ENCODE assay signal across 26 mouse cellular contexts in genomic region chr19:4033298-4033697, GRCm38 (mm10). TPM values are rescaled to one million over a fixed set of nuclear protein-coding genes. Genes with fewer than 3 reads are reported as not detected.
DNase-seq lines count a peak whose midpoint lies in the region; ATAC-seq and TF ChIP-seq lines count a peak whose summit lies in the region.
"Had no signal": no experiment of that assay in that cellular context is flagged by ENCODE, and none has a peak within 500 bp of the region (broad histone marks: within the 10 kb centered on the region; RNA-seq: fewer than 3 reads in every experiment).

No protein-coding gene starts in this region.

- peak overlapping the region; percentile 54; the same call in 1 of the 2 replicates for H3K27ac ChIP-seq in intestine, embryonic 15.5 days
- peak overlapping the region; percentile 57; the same call in 1 of the 2 replicates for H3K27ac ChIP-seq in intestine, postnatal 0 days (ENCODE audit: low read depth, low read length)
- peak overlapping the region; percentile 67 for H3K27ac ChIP-seq in liver, adult 2 months (replicated peaks; ENCODE audit: insufficient read depth, low read depth, low read length)
- peak overlapping the region; percentile 96 for H3K27ac ChIP-seq in small intestine, adult 2 months (ENCODE audit: insufficient read depth, low read depth, low read length)
- H3K27ac ChIP-seq in midbrain, embryonic 15.5 days, result no peak overlapping the region
- no peak overlapping the region for H3K27ac ChIP-seq in midbrain, embryonic 14.5 days (replicated peaks; ENCODE audit: low read depth, low read length)
- H3K27ac ChIP-seq: heart, embryonic 10.5 days; hindbrain, embryonic 10.5 days; hindbrain, postnatal 0 days; liver, embryonic 14.5 days had no signal

- no peaks in the 10 kb centered on the region for H3K9me3 ChIP-seq in intestine, embryonic 15.5 days
- no peaks in the 10 kb centered on the region for H3K9me3 ChIP-seq in intestine, postnatal 0 days (ENCODE audit: control insufficient read depth)
- H3K9me3 ChIP-seq in midbrain, embryonic 15.5 days, result no peaks in the 10 kb centered on the region
- H3K9me3 ChIP-seq in midbrain, embryonic 14.5 days (ENCODE audit: control insufficient read depth, low read length), result no peaks in the 10 kb centered on the region
- H3K9me3 ChIP-seq: heart, embryonic 10.5 days; hindbrain, embryonic 10.5 days had no signal

- peaks cover 23% of the 10 kb centered on the region for H3K4me1 ChIP-seq in intestine, embryonic 15.5 days (replicated peaks)
- 0 out of 2 replicates have a peak, but pooled peaks cover 3% of the 10 kb centered on the region for H3K4me1 ChIP-seq in intestine, postnatal 0 days (replicated peaks; ENCODE audit: control insufficient read depth, insufficient read depth, low read length)
- H3K4me1 ChIP-seq in liver, adult 2 months (ENCODE audit: control insufficient read depth, insufficient read depth, low read length), result peaks cover 12% of the 10 kb centered on the region; the same call in 1 of the 2 replicates
- H3K4me1 ChIP-seq in small intestine, adult 2 months (ENCODE audit: control insufficient read depth, insufficient read depth, insufficient read length, low read length), result peaks cover 24% of the 10 kb centered on the region
- H3K4me1 ChIP-seq in midbrain, embryonic 15.5 days, result peaks cover 17% of the 10 kb centered on the region
- 0 out of 2 replicates have a peak, but pooled peaks cover 4% of the 10 kb centered on the region for H3K4me1 ChIP-seq in midbrain, embryonic 14.5 days (ENCODE audit: control insufficient read depth, insufficient read depth, low read length)

- H3K9ac ChIP-seq in intestine, embryonic 15.5 days, result no peak overlapping the region
- no peak overlapping the region for H3K9ac ChIP-seq in intestine, postnatal 0 days (ENCODE audit: low read depth, low read length)
- H3K9ac ChIP-seq in liver, adult 2 months (ENCODE audit: low read depth, low read length), result no peak overlapping the region
- H3K9ac ChIP-seq in midbrain, embryonic 15.5 days, result no peak overlapping the region
- no peak overlapping the region for H3K9ac ChIP-seq in midbrain, embryonic 14.5 days (replicated peaks; ENCODE audit: low read length)
- H3K9ac ChIP-seq: liver, embryonic 14.5 days had no signal

- no peaks in the 10 kb centered on the region for H3K36me3 ChIP-seq in intestine, embryonic 15.5 days
- H3K36me3 ChIP-seq in intestine, postnatal 0 days (ENCODE audit: control insufficient read depth, insufficient read depth), result no peaks in the 10 kb centered on the region
- peaks cover 4% of the 10 kb centered on the region; the same call in 1 of the 2 replicates for H3K36me3 ChIP-seq in liver, adult 2 months (ENCODE audit: control insufficient read depth, insufficient read depth, low read length)
- H3K36me3 ChIP-seq in small intestine, adult 2 months (ENCODE audit: control insufficient read depth, insufficient read depth, low read length), result peaks cover 6% of the 10 kb centered on the region
- 0 out of 2 replicates have a peak, but pooled peaks cover 4% of the 10 kb centered on the region for H3K36me3 ChIP-seq in midbrain, embryonic 15.5 days (replicated peaks)
- no peaks in the 10 kb centered on the region for H3K36me3 ChIP-seq in midbrain, embryonic 14.5 days (ENCODE audit: control insufficient read depth, insufficient read depth, low read length)

- TF ChIP-seq POLR2A in liver, adult 2 months (IDR thresholded peaks at IDR 0.05; ENCODE audit: extremely low read depth, insufficient read depth, low read length), result no peak
- no peak for TF ChIP-seq POLR2A in small intestine, adult 2 months (IDR thresholded peaks at IDR 0.05; ENCODE audit: low read depth, low read length)

- no peaks in the 10 kb centered on the region for H3K27me3 ChIP-seq in intestine, embryonic 15.5 days (replicated peaks)
- H3K27me3 ChIP-seq in intestine, postnatal 0 days (replicated peaks; ENCODE audit: control insufficient read depth, insufficient read depth, low read length), result no peaks in the 10 kb centered on the region
- H3K27me3 ChIP-seq in liver, adult 2 months (ENCODE audit: control insufficient read depth, insufficient read depth, low read length), result no peaks in the 10 kb centered on the region
- no peaks in the 10 kb centered on the region for H3K27me3 ChIP-seq in small intestine, adult 2 months (ENCODE audit: control insufficient read depth, insufficient read depth, low read length)
- no peaks in the 10 kb centered on the region for H3K27me3 ChIP-seq in midbrain, embryonic 15.5 days (replicated peaks)
- H3K27me3 ChIP-seq in midbrain, embryonic 14.5 days (ENCODE audit: control insufficient read depth, insufficient read depth, low read length), result no peaks in the 10 kb centered on the region

- DNase-seq in liver, adult 2 months (ENCODE audit: extremely low read depth, low read depth, low spot score), result peak; percentile 95
- DNase-seq in adrenal gland, postnatal 4 days (ENCODE audit: low spot score in 2 of 2), result no peak
- DNase-seq in heart, adult 9 months (ENCODE audit: low spot score in 2 of 2), result no peak
- no peak for DNase-seq in midbrain, embryonic 14.5 days
- DNase-seq: adrenal gland, postnatal 10 days; cerebellum, adult 11 months; cerebellum, postnatal 14 days; embryo, embryonic 11 days; gastrocnemius, postnatal 36 days; layer of hippocampus, postnatal 36 days; right cerebral cortex, postnatal 25 days; thymus, postnatal 4 days had no signal

- ATAC-seq in intestine, embryonic 15.5 days, result peak; percentile 63
- peak; percentile 35; the same call in 1 of the 2 replicates for ATAC-seq in intestine, postnatal 0 days
- ATAC-seq in midbrain, embryonic 15.5 days (replicated peaks), result no peak
- ATAC-seq in midbrain, embryonic 14.5 days (ENCODE audit: low FRiP score, low TSS enrichment), result no peak
- ATAC-seq: forebrain, embryonic 16.5 days; hindbrain, postnatal 0 days had no signal

- H3K4me3 ChIP-seq in intestine, embryonic 15.5 days (replicated peaks), result no peak overlapping the region
- H3K4me3 ChIP-seq in intestine, postnatal 0 days (ENCODE audit: low read depth, low read length), result no peak overlapping the region
- H3K4me3 ChIP-seq in liver, adult 2 months (ENCODE audit: insufficient read depth, low read depth, low read length), result no peak overlapping the region
- H3K4me3 ChIP-seq in small intestine, adult 2 months (ENCODE audit: low read depth, low read length), result no peak overlapping the region
- no peak overlapping the region for H3K4me3 ChIP-seq in midbrain, embryonic 15.5 days
- H3K4me3 ChIP-seq in midbrain, embryonic 14.5 days (replicated peaks; ENCODE audit: low read depth, low read length), result no peak overlapping the region
- H3K4me3 ChIP-seq: heart, embryonic 10.5 days; hindbrain, embryonic 10.5 days had no signal

- H3K4me2 ChIP-seq in intestine, embryonic 15.5 days (replicated peaks), result peak overlapping the region; percentile 19; the same call in 1 of the 2 replicates
- no peak overlapping the region; the same call in 1 of the 2 replicates for H3K4me2 ChIP-seq in intestine, postnatal 0 days (replicated peaks; ENCODE audit: low read depth)
- H3K4me2 ChIP-seq in midbrain, embryonic 15.5 days, result no peak overlapping the region
- H3K4me2 ChIP-seq in midbrain, embryonic 14.5 days (ENCODE audit: low read length), result no peak overlapping the region

- H3K79me2 ChIP-seq in liver, adult 2 months (ENCODE audit: control insufficient read depth, insufficient read depth, low read length), result no peaks in the 10 kb centered on the region

- WGBS in intestine, embryonic 15.5 days, result 67% methylated on average over 3 of the region's 3 CpGs
- 28% methylated on average over 3 of the region's 3 CpGs for WGBS in intestine, postnatal 0 days
- 12% methylated on average over 3 of the region's 3 CpGs for WGBS in liver, adult 2 months
- 25% methylated on average over 3 of the region's 3 CpGs for WGBS in small intestine, adult 2 months
- 86% methylated on average over 3 of the region's 3 CpGs for WGBS in midbrain, embryonic 15.5 days
- WGBS in midbrain, embryonic 14.5 days, result 85% methylated on average over 3 of the region's 3 CpGs

- no peak for TF ChIP-seq CTCF in intestine, postnatal 0 days (IDR thresholded peaks at IDR 0.05; ENCODE audit: low read depth)
- TF ChIP-seq CTCF in liver, adult 2 months (IDR thresholded peaks at IDR 0.05; ENCODE audit: low read depth, low read length), result no peak
- TF ChIP-seq CTCF in small intestine, adult 2 months (IDR thresholded peaks at IDR 0.05; ENCODE audit: extremely low read depth, insufficient read length, insufficient replicate concordance, low read depth, low read length), result no peak

RNA-seq across cellular contexts. Expression of gene Gstp1, which starts 4.5 kb away (rescaled TPM):
- polyA plus RNA-seq in intestine, embryonic 15.5 days (2015; fragmentation: Nextera tagmentation; extraction: Ambion mirVana), result 973 and 1,014 TPM in 2 replicates
- 746 and 756 TPM in 2 replicates for polyA plus RNA-seq in intestine, postnatal 0 days (2015; fragmentation: Nextera tagmentation; extraction: Ambion mirVana)
- 456 and 810 TPM in 2 replicates for total RNA-seq in liver, adult 2 months (2014; rRNA removed)
- 965 and 1,374 TPM in 2 replicates for polyA plus RNA-seq in liver, adult 2 months (2012; rRNA removed)
- polyA plus RNA-seq in small intestine, adult 2 months (2012; rRNA removed), result 798 and 1,214 TPM in 2 replicates
- 513 and 520 TPM in 2 replicates for polyA plus RNA-seq in midbrain, embryonic 15.5 days (2015; fragmentation: Nextera tagmentation; extraction: Ambion mirVana)
- 100 to 1,000 TPM; 258 to 283 TPM for total RNA-seq in adrenal gland, postnatal 4 days (2021)
- polyA plus RNA-seq in midbrain, embryonic 14.5 days (2014; fragmentation: Nextera tagmentation; extraction: Ambion mirVana), result 397 and 514 TPM in 2 replicates

RNA-seq across cellular contexts. Expression of gene Gstp2, which starts 12.5 kb away (rescaled TPM):
- polyA plus RNA-seq in intestine, embryonic 15.5 days (2015; fragmentation: Nextera tagmentation; extraction: Ambion mirVana), result 24.3 and 35.8 TPM in 2 replicates
- 151 and 182 TPM in 2 replicates for polyA plus RNA-seq in intestine, postnatal 0 days (2015; fragmentation: Nextera tagmentation; extraction: Ambion mirVana)
- total RNA-seq in liver, adult 2 months (2014; rRNA removed), result 4.1 and 7.9 TPM in 2 replicates
- 4.4 and 9.2 TPM in 2 replicates for polyA plus RNA-seq in liver, adult 2 months (2012; rRNA removed)
- polyA plus RNA-seq in small intestine, adult 2 months (2012; rRNA removed), result 231 and 289 TPM in 2 replicates
- 2.7 and 5.6 TPM in 2 replicates for polyA plus RNA-seq in midbrain, embryonic 15.5 days (2015; fragmentation: Nextera tagmentation; extraction: Ambion mirVana)
- total RNA-seq in adrenal gland, postnatal 4 days (2021), result 10 to 100 TPM; 52.6 to 68.8 TPM
- polyA plus RNA-seq in midbrain, embryonic 14.5 days (2014; fragmentation: Nextera tagmentation; extraction: Ambion mirVana), result 1.9 TPM in 1 of 2 replicates, not detected in the other
- total RNA-seq: megakaryocyte-erythroid progenitor cell, adult 5-6 weeks had no signal

RNA-seq across cellular contexts. Expression of gene Ndufv1, which starts 20.7 kb away (rescaled TPM):
- 241 and 274 TPM in 2 replicates for polyA plus RNA-seq in intestine, embryonic 15.5 days (2015; fragmentation: Nextera tagmentation; extraction: Ambion mirVana)
- 244 and 255 TPM in 2 replicates for polyA plus RNA-seq in intestine, postnatal 0 days (2015; fragmentation: Nextera tagmentation; extraction: Ambion mirVana)
- total RNA-seq in liver, adult 2 months (2014; rRNA removed), result 189 and 197 TPM in 2 replicates
- polyA plus RNA-seq in liver, adult 2 months (2012; rRNA removed), result 239 and 251 TPM in 2 replicates
- 92.8 and 170 TPM in 2 replicates for polyA plus RNA-seq in small intestine, adult 2 months (2012; rRNA removed)
- polyA plus RNA-seq in midbrain, embryonic 15.5 days (2015; fragmentation: Nextera tagmentation; extraction: Ambion mirVana), result 229 and 239 TPM in 2 replicates
- 100 to 1,000 TPM; 253 to 283 TPM for total RNA-seq in adrenal gland, postnatal 4 days (2021)
- polyA plus RNA-seq in midbrain, embryonic 14.5 days (2014; fragmentation: Nextera tagmentation; extraction: Ambion mirVana), result 223 and 231 TPM in 2 replicates

RNA-seq across cellular contexts. Expression of gene Gstp3, which starts 26.1 kb away (rescaled TPM):
- 6.9 and 9.2 TPM in 2 replicates for polyA plus RNA-seq in intestine, embryonic 15.5 days (2015; fragmentation: Nextera tagmentation; extraction: Ambion mirVana)
- 68.7 and 72.6 TPM in 2 replicates for polyA plus RNA-seq in intestine, postnatal 0 days (2015; fragmentation: Nextera tagmentation; extraction: Ambion mirVana)
- 21.5 and 28.1 TPM in 2 replicates for total RNA-seq in liver, adult 2 months (2014; rRNA removed)
- polyA plus RNA-seq in liver, adult 2 months (2012; rRNA removed), result 54.3 and 66.1 TPM in 2 replicates
- 11.8 and 15.0 TPM in 2 replicates for polyA plus RNA-seq in small intestine, adult 2 months (2012; rRNA removed)
- not detected in 2 replicates for polyA plus RNA-seq in midbrain, embryonic 15.5 days (2015; fragmentation: Nextera tagmentation; extraction: Ambion mirVana)
- 10 to 100 TPM in 1 of 2 experiments, 1 to 10 TPM in 1; 1.9 to 37.5 TPM for total RNA-seq in adrenal gland, postnatal 4 days (2021)
- not detected in 2 replicates for polyA plus RNA-seq in midbrain, embryonic 14.5 days (2014; fragmentation: Nextera tagmentation; extraction: Ambion mirVana)
- total RNA-seq: gastrocnemius, postnatal 36 days; hindbrain, postnatal 0 days; layer of hippocampus, adult 18-20 months; layer of hippocampus, postnatal 36 days; left cerebral cortex, postnatal 36 days had no signal
- polyA plus RNA-seq: brain, embryonic 14.5 days; forebrain, embryonic 16.5 days; heart, embryonic 10.5 days; heart, postnatal 0 days; hindbrain, embryonic 10.5 days; hindbrain, postnatal 0 days had no signal

RNA-seq across cellular contexts. Expression of gene Doc2g, which starts 30.2 kb away (rescaled TPM):
- polyA plus RNA-seq in intestine, embryonic 15.5 days (2015; fragmentation: Nextera tagmentation; extraction: Ambion mirVana), result 2.8 and 3.8 TPM in 2 replicates
- polyA plus RNA-seq in intestine, postnatal 0 days (2015; fragmentation: Nextera tagmentation; extraction: Ambion mirVana), result 0.64 and 0.89 TPM in 2 replicates
- total RNA-seq in liver, adult 2 months (2014; rRNA removed), result 0.74 and 0.87 TPM in 2 replicates
- 2.3 and 4.9 TPM in 2 replicates for polyA plus RNA-seq in liver, adult 2 months (2012; rRNA removed)
- 5.1 and 8.2 TPM in 2 replicates for polyA plus RNA-seq in small intestine, adult 2 months (2012; rRNA removed)
- 8.4 and 12.1 TPM in 2 replicates for polyA plus RNA-seq in midbrain, embryonic 15.5 days (2015; fragmentation: Nextera tagmentation; extraction: Ambion mirVana)
- 1 to 10 TPM; 2.4 to 2.6 TPM for total RNA-seq in adrenal gland, postnatal 4 days (2021)
- 5.7 and 7.1 TPM in 2 replicates for polyA plus RNA-seq in midbrain, embryonic 14.5 days (2014; fragmentation: Nextera tagmentation; extraction: Ambion mirVana)

Comparison
In these comparisons a context has a peak if more than half of its experiments do, and no peak if none do; other contexts are left out.
1. ATAC-seq: peak in intestine, embryonic 15.5 days (single experiment) and intestine, postnatal 0 days (single experiment); none in midbrain, embryonic 15.5 days (single experiment) and midbrain, embryonic 14.5 days (single experiment).
2. H3K27ac ChIP-seq: peak in intestine, embryonic 15.5 days (single experiment), intestine, postnatal 0 days (single experiment), liver, adult 2 months (single experiment) and small intestine, adult 2 months (single experiment); none in midbrain, embryonic 15.5 days (single experiment) and midbrain, embryonic 14.5 days (single experiment).